Mouse (Mus musculus): Measurements from ENCODE around the gene Slc35e3. TPM values are rescaled to one million over a fixed set of nuclear protein-coding genes. Genes with fewer than 3 reads are reported as not detected.

Slc35e3 gene
- polyA plus RNA-seq, 2 experiments from 2014 or later = 1.7 TPM

DNA sequence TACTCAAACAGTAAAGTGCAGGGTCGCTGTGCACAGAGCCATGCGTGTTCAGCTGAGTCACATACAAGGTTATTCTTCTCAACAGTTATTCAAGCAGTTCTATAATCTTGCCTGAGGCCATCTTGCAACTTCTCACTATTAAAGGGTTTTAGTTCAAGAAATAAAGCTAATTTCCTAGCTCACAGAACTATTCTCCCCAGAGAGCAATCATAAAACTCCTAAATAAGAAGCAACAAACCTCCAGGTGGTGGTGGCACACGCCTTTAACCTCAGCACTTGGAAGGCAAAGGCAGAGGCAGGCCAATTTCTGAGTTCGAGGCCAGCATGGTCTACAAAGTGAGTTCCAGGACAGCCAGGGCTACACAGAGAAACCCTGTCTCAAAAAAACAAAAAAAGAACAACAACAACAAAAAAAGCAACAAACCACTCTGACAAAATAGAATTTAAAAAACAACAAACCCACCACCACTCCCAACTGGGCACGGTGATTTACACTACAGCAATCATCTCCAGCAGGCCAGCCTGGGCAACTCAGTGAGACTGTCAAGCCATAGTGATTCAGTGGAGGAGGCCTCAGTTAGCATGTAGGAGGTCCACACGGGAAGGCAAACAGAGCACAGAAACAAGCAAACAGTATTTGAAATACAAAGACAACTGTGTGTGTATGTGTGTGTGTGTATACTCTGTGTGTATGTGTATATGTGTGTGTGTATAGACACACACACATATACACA, 49.2 kb downstream of the Slc35e3 start:
- ATAC-seq = no peak

DNA sequence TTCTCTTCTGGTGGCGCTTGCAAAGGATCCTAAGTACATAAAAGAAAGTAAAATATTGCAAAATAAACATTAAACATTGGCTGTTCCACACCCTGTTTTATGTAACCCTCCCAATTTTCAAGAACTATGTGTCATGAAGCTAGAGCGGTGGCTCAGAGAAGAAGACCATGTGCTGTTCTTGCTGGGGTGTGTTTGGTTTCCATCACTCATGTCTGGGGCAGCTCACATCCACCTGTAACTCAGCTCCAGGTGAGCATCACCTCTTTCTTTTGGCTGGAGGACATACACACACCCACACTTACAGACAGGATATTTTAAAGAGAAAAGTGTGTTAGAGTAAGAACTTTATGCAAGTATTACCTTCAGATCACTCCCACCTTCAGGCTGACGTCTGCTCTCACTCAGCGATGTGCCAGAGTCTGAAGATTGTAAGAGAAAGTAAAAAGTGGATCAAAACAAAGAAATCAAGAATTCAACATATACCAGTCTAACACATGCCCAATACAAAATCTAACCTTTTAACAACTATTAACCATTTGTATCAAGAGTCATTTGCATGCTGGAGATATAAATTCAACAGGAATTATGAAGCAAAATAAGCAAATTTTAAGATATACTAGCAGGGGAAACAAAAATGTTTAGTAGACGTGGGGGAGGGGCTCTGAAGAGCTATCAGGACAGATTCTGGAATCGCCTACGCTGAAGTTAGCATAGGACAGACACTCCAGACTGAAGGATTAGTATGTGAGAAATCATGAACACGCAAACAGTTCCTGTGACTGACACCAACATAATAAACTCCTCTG, 49.9 kb downstream of the Slc35e3 start:
- no peak for ATAC-seq

DNA sequence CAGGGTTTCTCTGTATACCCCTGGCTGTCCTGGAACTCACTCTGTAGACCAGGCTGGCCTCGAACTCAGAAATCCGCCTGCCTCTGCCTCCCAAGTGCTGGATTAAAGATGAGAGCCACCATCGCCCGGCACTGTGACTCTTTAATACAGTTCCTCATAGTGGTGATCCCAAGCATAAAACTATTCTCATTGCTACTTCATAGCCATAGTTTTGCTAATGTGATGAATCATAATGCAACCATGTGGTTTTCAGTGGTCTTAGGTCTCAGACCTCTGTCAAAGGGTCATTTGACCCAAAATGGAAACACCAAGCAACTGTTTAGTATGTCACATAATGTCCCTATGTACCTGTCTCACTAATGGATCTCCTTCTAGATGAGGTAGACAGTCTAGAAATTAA, 50.6 kb downstream of the Slc35e3 start:
- no peak for ATAC-seq

DNA sequence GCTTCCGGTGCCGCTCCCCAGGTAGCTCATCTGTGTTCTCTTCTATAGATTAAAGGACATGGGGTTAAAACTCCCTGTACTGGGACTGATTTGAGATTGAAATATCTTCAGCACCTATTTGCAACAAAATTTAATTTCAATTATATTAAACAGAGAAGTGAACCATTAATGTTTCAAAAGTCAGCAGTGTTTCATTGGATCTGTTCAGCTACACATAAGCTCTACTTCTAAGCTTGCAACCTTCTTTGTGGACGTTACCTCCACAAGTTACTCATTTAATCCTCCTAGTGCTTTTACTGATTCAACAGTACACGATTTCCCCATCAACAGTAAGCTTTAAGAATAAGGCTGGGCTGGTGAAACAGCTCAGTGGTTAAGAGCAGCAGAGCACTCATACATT, 51.1 kb downstream of the Slc35e3 start:
- no peak for ATAC-seq

DNA sequence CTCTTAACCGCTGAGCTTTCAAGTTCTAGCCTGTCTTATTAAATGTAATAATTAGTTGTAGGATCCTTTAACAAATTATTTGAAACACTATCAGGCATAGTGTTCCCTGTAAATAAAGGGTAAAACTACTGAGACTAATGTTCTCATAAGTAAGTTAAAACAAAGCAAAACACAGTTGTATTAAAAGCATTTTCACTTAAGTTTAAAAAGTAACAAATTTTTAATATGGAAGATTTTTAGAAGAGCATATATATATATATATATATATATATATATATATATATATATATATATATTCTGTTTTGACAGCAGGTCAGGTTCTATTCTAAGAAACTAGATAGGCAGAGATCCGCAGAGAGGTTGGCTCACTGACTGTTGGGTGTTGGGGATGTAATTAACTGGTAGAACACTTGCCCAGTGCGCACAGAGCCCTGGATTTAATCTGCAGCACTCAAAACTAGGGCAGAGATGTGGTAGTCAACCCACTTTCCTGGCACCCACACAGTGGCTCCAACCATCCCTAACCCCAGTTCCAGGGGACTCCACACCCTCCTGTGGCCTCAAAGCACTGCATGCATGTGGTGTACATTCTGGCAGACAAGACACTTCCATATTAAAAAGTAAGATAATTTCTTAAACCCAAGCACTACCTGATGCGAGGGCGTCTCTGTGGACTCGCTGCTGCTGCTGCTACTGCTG, 51.8 kb downstream of the Slc35e3 start:
- ATAC-seq = no peak

DNA sequence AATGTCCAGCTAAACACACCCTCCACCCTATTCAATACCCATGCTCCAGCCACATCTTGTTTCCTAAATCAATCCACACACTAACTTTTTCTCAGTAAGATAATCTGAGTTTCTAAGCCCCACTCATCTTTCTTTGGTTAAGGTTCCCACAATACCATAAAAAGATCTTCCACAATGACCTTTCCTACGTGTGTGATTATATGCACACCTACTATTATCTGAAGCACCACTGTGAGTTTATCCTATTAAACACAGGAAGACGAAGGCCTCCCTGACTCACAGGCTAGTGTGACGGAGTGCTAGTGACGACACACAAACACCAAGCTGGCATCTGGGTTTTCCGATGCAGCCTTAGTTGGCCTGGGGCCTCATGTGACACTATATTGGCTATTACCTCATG, 53.2 kb downstream of the Slc35e3 start:
- no peak for ATAC-seq

DNA sequence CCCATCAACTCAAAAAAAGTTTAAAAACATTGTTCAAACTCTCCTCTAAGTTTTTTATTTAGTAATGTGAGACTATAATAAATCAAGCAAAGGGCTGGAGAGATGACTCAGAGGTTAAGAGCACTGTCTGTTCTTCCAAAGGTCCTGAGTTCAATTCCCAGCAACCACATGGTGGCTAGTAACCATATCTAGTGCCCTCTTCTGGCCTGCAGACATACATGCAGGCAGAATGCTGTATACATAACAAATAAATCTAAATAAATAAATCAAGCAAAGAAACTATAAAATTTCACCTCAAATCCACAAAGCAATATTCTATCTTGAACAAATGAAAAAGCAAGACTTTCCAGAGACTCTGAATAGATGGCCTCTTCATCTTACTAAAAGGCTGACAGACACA, 54.0 kb downstream of the Slc35e3 start:
- ATAC-seq = no peak

DNA sequence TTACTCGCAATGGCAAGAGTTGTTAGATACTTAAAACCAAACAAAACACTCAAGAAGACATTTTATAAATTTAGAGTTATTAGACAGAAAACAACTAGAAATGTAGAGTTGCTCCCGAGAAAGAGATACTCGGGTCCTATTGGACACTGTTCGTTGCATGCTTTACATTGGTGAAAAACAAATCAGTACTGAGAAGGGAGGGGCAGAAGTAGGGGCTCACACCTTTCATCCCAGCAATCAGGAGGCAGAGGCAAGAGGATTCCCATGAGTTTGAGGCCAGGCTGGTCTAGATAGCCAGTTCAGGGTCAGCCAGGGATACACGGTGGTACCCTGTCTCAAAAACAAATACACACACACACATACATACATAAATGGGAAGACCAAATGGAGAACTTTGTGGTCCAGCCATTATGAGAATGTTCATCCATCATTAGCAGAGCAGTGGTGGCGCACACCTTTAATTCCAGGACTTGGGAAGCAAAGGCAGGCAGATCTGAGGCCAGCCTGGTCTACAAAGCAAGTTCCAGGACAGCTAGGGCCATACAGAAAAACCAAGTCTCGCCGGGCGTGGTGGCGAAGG, 54.7 kb downstream of the Slc35e3 start:
- ATAC-seq = no peak

DNA sequence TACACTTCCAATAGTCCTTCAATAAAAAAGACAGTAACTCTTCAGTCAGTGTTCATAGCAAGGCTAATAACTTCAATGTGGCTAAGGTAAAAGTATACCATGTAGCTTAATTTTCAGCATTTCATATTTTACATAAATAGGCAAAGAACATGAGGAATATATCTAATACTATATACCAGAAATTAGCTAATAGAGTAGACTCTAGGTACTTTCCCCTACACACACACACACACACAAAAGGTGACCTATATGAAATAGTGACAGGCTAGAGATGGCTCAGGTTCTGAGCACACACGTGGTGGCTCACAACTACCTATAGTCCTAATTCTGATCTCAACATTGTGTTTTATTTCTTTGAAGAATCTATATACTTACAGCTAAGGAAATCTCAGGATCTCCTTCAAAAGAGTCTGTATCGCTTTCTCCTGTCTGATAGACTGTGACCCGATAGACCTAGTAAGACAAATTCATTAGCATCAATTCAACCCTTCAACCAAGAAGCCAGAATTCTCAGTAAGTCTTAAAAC, 55.3 kb downstream of the Slc35e3 start:
- no peak for ATAC-seq

DNA sequence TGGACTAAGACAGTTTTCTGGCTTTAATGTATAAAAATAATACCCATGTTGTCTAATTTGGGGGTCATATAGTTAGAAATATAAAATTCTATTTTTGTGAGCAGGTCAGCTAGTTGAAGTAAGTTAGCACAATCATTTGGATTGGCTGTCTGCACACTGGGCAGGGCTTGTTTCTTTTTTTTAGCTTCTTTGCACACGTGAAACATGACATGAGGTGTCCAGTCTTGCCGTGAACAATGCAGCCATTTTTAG, 56.1 kb downstream of the Slc35e3 start:
- ATAC-seq = no peak

DNA sequence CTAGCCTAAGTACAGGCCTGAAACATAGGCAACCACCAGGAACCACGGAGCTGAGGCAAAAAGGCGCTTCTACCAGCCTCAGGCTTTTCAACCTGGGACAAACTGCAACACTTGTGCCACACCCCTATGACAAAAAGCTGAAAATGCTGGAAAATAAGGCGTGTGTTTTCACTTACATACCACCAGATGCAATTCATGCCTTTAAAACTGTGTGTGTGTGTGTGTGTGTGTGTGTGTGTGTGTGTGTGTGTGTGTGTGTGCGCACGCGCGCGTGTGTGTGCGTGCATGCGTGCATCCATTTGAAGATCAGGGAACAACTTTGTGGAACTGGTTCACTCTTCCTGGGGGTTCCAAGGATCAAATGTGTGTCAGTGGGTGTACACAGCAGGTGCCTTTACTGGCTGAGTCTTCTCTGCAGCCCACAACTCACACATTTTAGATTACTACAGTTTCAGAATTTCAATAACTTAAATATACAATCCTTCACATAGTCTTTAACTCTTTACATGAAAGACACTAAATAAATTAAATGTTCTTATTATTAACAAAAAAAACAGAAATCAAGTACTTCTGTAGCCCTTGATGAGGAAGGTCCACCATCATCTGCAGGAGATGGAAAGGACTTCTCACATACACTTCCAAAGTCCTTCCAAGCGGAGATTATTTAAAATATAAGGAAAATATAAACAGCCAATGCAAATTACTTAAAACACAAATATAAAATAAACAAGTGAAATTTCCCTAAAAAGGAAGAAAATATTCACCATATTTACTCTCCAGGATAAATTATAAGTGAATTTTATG, 56.7 kb downstream of the Slc35e3 start:
- no peak for ATAC-seq

DNA sequence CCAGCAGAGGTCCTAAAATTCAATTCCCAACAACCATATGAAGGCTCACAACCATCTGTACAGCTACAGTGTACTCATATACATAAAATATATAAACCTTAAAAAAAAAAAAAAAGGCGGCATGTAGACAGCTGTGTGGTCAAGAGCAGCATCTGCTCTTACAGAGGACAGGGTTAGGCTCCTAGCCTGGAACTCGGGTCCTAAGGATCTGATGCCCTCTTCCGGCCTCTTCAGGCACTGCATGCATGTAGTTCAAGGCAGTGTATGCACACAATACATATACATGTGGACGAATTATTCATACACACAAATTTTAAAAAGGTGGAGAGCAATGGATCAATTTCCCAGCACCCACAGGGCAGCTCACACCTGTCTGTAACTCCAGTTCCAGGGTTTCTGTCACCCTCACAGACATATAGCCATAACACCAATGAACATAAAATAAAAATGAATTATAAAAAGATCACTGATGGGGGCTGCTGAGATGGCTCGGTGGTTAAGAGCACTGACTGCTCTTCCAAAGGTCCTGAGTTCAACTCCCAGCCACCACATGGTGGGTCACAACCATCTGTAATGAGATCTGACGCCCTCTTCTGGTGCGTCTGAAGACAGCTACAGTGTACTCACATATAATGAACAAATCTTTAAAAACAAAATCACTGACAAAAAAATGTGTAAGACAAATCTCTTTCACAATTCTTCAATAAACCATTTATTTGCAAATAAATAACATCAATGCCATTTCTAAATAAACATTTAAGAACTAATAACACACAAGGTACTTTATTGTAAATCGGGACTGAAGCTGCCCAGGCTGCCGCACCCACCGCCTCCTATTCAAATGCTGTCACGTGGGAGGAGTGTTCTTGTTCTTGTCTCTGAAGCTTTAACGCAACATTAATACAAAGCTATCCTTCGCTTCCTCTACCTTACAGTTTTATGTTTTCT, 57.7 kb downstream of the Slc35e3 start:
- ATAC-seq = peak; percentile 56

DNA sequence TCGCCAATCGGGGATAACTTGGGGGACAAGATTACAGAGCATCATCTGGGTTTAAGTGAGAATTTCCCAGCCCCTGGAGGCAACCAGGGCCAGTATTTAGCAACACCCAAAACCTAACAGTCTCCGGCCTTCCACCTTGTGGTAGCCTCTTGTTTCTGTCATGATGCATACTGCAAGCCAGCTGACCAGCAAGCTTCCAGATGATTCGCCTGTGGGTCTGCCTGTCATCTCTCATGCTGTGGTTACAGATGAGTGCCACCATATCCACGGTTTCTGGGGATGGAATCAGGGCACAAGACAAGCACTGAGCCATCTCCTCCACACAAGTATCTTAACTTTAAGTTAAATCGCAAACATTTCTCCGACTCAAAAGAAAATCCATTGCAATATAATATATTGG, 58.6 kb downstream of the Slc35e3 start:
- no peak for ATAC-seq

DNA sequence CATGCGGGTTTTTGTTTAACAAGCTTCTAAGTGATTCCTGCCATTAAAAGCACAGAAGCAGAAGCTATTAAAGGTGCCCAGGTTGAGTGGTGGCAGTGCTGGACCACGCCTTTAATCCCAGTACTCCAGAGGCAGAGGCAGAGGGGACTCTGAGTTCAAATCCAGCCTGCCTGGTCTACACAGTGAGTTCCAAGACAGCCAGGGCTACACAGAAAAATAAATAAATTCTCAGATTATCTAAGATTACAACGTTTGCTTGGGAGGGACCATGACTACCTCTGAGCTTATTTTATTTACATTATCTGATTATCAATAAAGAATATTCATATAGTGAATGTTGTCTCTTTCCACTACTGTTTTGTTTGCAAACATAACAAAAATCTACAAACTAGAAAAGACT, 59.1 kb downstream of the Slc35e3 start:
- ATAC-seq = no peak

DNA sequence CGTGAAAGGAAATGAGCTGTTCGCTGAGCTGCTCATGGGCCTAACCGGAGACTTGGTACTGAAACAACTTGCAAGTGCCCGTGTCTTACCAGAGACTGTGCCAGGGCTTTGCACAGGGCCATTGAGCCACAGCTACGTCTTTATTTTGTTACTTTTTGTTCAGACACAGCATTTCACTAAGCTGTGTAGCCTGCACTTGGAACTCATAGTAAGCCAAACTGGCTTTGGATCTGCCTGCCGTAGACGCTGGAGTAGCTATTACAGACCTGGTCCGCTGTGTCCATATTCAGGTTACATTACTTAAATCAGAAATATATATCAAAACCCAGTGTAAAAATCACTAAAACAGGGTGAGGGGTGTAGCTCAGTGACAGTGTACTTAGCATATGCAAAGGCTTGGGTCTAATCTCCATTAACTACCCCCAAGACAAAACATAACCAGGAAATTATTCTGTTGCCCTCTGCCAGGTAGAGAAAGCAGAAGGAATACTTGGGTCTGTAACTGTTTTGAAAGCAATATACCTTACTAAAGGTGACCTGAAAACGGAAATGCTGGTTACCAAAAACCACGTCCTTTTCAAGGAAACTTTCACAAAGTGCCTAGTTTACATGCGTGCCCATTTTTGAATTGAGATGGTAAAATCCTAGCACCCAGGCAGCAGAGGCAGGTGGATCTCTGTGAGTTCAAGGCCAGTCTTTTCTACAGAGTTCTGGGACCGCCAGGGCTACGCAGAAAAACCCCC, 60.1 kb downstream of the Slc35e3 start:
- ATAC-seq = no peak

DNA sequence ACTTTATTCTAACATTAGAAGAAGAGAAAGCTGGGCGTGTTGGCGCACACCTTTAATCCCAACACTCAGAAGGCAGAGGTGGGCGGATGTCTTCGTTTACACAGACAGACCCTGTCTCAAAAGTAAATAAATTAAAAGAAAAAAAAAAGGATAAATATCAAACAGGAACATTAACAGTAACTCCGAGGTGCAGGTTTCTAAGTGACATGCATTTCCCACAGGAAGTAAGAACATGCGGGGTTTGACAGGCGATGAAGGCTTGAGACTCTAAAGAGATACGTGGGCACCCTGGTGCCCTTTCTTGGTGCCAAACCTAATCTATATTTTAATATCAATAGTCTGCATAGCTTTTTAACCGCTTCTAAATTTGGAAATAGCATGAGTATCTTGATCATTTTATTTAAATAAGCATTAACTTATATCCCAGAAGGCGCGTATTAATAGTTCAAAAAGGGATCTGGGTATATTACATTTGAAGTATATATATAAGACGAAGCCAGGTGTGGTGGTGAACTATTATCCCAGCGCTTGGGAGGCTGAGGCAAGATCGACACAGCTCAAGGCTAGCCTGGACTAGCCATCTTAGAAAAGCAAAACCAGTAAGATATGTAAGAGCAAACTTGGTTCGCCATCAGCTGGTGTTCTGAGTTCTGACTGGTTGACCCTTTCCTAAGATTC, 60.9 kb downstream of the Slc35e3 start:
- ATAC-seq = no peak

DNA sequence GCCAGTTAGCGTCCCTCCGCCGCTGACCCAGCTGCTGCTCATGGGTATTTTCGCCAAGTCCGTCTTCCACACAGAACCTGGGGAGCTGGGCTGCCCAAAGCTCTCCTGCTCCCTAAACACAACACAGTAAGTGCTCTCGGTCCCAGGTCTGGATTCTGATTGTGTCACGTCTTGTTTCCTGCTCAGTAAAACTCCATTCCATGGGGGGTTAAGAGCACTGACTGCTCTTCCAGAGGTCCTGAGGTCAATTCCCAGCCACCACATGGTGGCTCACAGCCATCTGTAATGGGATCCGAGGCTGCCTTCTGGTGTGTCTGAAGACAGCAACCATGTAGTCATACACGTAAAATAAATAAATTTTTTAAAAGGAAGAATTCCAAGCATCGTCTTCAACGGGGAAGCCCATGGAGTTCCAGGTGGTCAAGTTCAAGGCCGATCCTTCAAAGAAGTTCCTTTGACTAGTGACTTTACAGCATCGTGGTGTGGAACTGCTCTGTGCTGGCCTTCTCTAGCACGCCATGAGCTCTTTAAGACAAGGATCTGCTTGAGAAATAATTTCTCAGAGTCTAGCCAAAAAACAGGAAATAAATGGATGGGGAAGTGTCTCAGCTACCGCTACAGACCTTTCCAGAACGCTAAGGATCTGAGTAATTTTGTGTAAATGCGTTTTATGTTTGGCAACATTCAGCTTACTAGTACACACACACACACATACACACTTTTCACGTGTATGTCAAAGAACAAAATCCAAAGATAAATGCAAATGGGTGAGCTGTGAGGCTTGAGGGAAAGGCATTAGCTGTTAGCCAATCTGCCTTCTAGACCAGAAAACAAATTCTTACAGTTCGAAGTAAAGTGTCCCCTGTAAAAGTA, 61.6 kb downstream of the Slc35e3 start:
- ATAC-seq = no peak

DNA sequence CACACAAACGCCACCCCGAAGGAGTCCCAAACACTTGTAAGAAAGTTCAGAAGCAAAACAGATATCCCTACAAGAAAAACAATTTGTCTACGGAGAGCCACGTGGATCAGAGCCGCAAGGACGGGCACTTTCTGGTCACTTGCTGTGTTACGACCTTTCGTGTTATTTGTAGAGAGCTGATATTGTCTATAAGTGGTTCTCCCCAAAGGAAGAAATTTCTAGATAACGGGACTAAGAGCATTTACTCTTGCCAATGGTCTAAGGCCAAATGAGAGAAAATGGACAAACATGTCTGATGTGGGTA, 62.5 kb downstream of the Slc35e3 start:
- ATAC-seq = no peak
